Mouse (Mus musculus): ENCODE measurements around the gene Itgbl1.
"Not testable (repeated sequence)": the region's sequence is repeated elsewhere in the genome, so short reads cannot be mapped to it uniquely, and the experiment has no call there.

Gene Itgbl1

GRCm38 (mm10) chr14:123659921-123660385 lies at the start of gene Itgbl1:
Itgbl1 (plus strand) TSS chr14:123659971.
- DNase-seq (ENCODE audit: low spot score), result peak; percentile 57

GRCm38 (mm10) chr14:123622969-123623368 lies 36.8 kb upstream of the Itgbl1 start:
- no peak for DNase-seq (ENCODE audit: low spot score)

- peak; percentile 55 for DNase-seq (ENCODE audit: low spot score)
These were observed 33.1 kb upstream of the Itgbl1 start, which contains the start of gene Nalcn for GRCm38 (mm10) chr14:123626501-123627179. Nalcn (minus strand) TSS chr14:123627144.

GRCm38 (mm10) chr14:123627180-123627562 lies 32.6 kb upstream of the Itgbl1 start:
- DNase-seq (ENCODE audit: low spot score), result peak; percentile 11

GRCm38 (mm10) chr14:123661091-123661491 lies 1.3 kb downstream of the Itgbl1 start:
- DNase-seq (ENCODE audit: low spot score), result peak; percentile 56

- no peak for DNase-seq (ENCODE audit: low spot score)
These were observed 2.6 kb downstream of the Itgbl1 start for GRCm38 (mm10) chr14:123662386-123662785.

- DNase-seq (ENCODE audit: low spot score), result no peak
These were observed 3.4 kb downstream of the Itgbl1 start for GRCm38 (mm10) chr14:123663206-123663605.

- DNase-seq (ENCODE audit: low spot score), result no peak
These were observed 4.7 kb downstream of the Itgbl1 start for GRCm38 (mm10) chr14:123664451-123664850.

GRCm38 (mm10) chr14:123671076-123671475 lies 11.3 kb downstream of the Itgbl1 start:
- not testable (repeated sequence) for DNase-seq (ENCODE audit: low spot score)

GRCm38 (mm10) chr14:123678091-123678490 lies 18.3 kb downstream of the Itgbl1 start:
- no peak for DNase-seq (ENCODE audit: low spot score)

- no peak for DNase-seq (ENCODE audit: low spot score)
These were observed 55.0 kb downstream of the Itgbl1 start for GRCm38 (mm10) chr14:123714751-123715150.

- no peak for DNase-seq (ENCODE audit: low spot score)
These were observed 82.3 kb downstream of the Itgbl1 start for GRCm38 (mm10) chr14:123742055-123742454.

- DNase-seq (ENCODE audit: low spot score), result no peak
These were observed 91.2 kb downstream of the Itgbl1 start for GRCm38 (mm10) chr14:123751017-123751416.

GRCm38 (mm10) chr14:123759534-123759933 lies 99.8 kb downstream of the Itgbl1 start:
- no peak for DNase-seq (ENCODE audit: low spot score)

GRCm38 (mm10) chr14:123760079-123760478 lies 100.3 kb downstream of the Itgbl1 start:
- peak; percentile 56 for DNase-seq (ENCODE audit: low spot score)

GRCm38 (mm10) chr14:123801744-123802143 lies 142.0 kb downstream of the Itgbl1 start:
- DNase-seq (ENCODE audit: low spot score), result no peak

- no peak for DNase-seq (ENCODE audit: low spot score)
These were observed 177.9 kb downstream of the Itgbl1 start for GRCm38 (mm10) chr14:123837662-123838061.

- DNase-seq (ENCODE audit: low spot score), result peak; percentile 54
These were observed 184.1 kb downstream of the Itgbl1 start for GRCm38 (mm10) chr14:123843675-123844425.

GRCm38 (mm10) chr14:123864531-123864930 lies 204.8 kb downstream of the Itgbl1 start:
- no peak for DNase-seq (ENCODE audit: low spot score)

GRCm38 (mm10) chr14:123865779-123866726 lies 206.3 kb downstream of the Itgbl1 start:
- DNase-seq (ENCODE audit: low spot score), result no peak

GRCm38 (mm10) chr14:123927903-123928302 lies 268.1 kb downstream of the Itgbl1 start:
- DNase-seq (ENCODE audit: low spot score), result no peak

- DNase-seq (ENCODE audit: low spot score), result no peak
These were observed 306.8 kb downstream of the Itgbl1 start for GRCm38 (mm10) chr14:123966531-123966930.
